Mouse (Mus musculus) intestine, embryonic 16.5 days (tissue): Measurements from ENCODE around the gene Slc25a41. TPM values are rescaled to one million over a fixed set of nuclear protein-coding genes. Genes with fewer than 3 reads are reported as not detected.

ENCODE experiments used
- ATAC-seq: fragments of 200-750 bp; cut with Nextera tagmentation; 2 replicates; pipeline ENCODE4 v1.8.0; 2017; ENCODE audit warnings: moderate TSS enrichment, moderate library complexity
- H3K27ac ChIP-seq: fragments of 300-500 bp; sonication (generic); 2 replicates; pipeline ENCODE4 v1.5.1; 2014; ENCODE audit warnings: mild to moderate bottlenecking, low read length
- H3K27me3 ChIP-seq: fragments of 300-500 bp; sonication (generic); replicated peaks from 2 replicates; pipeline ENCODE4 v1.6.1; 2014; ENCODE audit warnings: low read length, control low read depth, mixed read lengths; ENCODE audit not compliant: control insufficient read depth, insufficient read depth
- H3K36me3 ChIP-seq: fragments of 300-500 bp; sonication (generic); 2 replicates; pipeline ENCODE4 v1.6.1; 2014; ENCODE audit warnings: low read length, control low read depth; ENCODE audit not compliant: control insufficient read depth, insufficient read depth
- H3K4me1 ChIP-seq: fragments of 300-500 bp; sonication (generic); 2 replicates; pipeline ENCODE4 v1.6.1; 2014; ENCODE audit warnings: low read length, control low read depth, mixed read lengths; ENCODE audit not compliant: control insufficient read depth, insufficient read depth
- H3K4me2 ChIP-seq: fragments of 300-500 bp; sonication (generic); 2 replicates; pipeline ENCODE4 v1.6.1; 2014; ENCODE audit warnings: low read depth, low read length, control low read depth
- H3K4me3 ChIP-seq: fragments of 300-500 bp; sonication (generic); 2 replicates; pipeline ENCODE4 v1.5.1; 2014; ENCODE audit warnings: mild to moderate bottlenecking, low read length
- H3K9ac ChIP-seq: fragments of 300-500 bp; sonication (generic); 2 replicates; pipeline ENCODE4 v1.6.1; 2014; ENCODE audit warnings: low read depth, low read length
- H3K9me3 ChIP-seq: fragments of 300-500 bp; sonication (generic); 2 replicates; pipeline ENCODE4 v1.6.1; 2016; ENCODE audit warnings: low read length, control low read depth; ENCODE audit not compliant: control insufficient read depth
- WGBS: fragments of 180-500 bp; shearing (Covaris S2); extraction: QIAGEN DNeasy Blood & Tissue Kit; methylation state at CpG from one replicate; pipeline ENCODE4 v1.1.7; 2014; 5-methylcytosine and 5-hydroxymethylcytosine counted together
- polyA plus RNA-seq: library from polyadenylated mRNA; unstranded; fragments of >200 nt; fragmentation: Nextera tagmentation; extraction: Ambion mirVana; gene quantifications from 2 replicates; pipeline ENCODE4 v1.2.1, GENCODE M21; 2015

The Slc25a41 gene
- polyA plus RNA-seq, 1 experiment from 2014 or later, result not detected

DNA sequence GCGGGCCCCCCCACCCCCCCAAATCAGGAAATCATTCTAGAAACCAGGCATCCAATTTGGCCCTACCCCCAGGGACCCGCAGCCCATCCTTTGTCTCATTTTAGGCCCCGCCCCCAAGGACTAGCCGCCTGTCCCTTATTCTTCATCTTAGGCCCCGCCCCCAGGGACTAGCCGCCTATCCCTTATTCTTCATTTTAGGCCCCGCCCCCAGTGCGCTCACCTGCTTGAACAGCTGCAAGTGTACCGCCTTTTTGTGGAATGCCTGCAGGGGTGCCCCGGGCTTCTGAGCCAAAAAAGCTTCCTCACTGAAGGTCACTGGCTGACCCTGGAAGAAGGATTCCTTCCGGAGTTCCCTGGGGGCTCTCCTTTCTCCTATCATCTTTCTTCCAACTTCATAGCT is 29.2 kb upstream of the Slc25a41 start:
- H3K4me1 ChIP-seq, result 0 out of 2 replicates have a peak, but pooled peaks cover 7% of the 10 kb centered on the region
- H3K4me3 ChIP-seq, result 0 out of 2 replicates have a peak overlapping the region, but pooled peaks have one; percentile 1
- peak; percentile 79 for ATAC-seq
- H3K4me2 ChIP-seq, result peak overlapping the region; percentile 33
- H3K27ac ChIP-seq, result no peak overlapping the region
- no peaks in the 10 kb centered on the region for H3K36me3 ChIP-seq
- no peak overlapping the region for H3K9ac ChIP-seq
- 2% methylated on average over 10 of the region's 11 CpGs for WGBS
- no peaks in the 10 kb centered on the region for H3K27me3 ChIP-seq
- H3K9me3 ChIP-seq, result no peaks in the 10 kb centered on the region

DNA sequence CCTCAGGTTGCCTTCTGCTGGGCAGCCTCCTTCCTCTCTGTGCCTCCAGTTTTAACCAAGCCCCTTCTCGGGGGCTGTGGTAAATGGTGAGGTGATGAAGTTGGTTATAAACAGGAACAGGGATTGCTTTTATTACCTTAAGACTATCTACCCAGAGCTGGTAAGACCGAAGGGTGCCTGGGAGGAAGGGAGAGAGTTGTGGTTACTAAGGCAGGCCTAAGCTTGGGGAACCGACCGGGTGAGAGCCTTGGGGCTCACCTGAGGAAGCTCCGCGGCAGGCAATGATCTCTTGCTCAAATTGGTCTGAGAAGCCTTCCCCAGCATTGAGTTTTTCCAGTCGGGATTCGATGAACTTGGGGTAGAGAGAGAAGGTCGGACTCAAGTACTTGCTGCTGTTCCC is 28.8 kb upstream of the Slc25a41 start:
- WGBS, result 14% methylated on average over 9 of the region's 9 CpGs
- Histone ChIP-seq H3K36me3 (no peaks in the 10 kb centered on the region), H3K27me3 (no peaks in the 10 kb centered on the region), H3K4me1 (0 out of 2 replicates have a peak, but pooled peaks cover 7% of the 10 kb centered on the region), H3K27ac (no peak overlapping the region), H3K4me3 (0 out of 2 replicates have a peak overlapping the region, but pooled peaks have one; percentile 1), H3K9ac (no peak overlapping the region), H3K4me2 (peak overlapping the region; percentile 33), H3K9me3 (no peaks in the 10 kb centered on the region)
- ATAC-seq, result peak; percentile 40

DNA sequence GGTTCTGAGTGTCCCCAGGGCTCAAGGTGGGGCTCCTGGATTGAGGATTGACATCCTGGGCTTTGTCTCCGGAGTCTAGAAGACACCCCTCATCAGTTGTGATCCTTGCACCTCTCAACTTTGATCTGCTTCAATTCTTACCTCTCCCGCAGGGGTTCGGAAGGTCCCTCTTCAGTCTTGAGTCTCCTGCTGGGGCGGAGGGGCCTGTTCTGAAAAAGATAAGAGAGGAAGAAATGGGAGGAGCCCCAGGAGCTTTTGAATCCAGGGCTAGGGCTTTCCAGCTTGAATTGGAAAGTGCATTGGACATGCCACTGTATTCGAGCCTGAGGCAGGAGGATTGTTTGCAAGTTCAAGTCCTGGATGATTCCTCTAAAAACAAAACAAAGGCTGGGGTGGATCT is 25.5 kb upstream of the Slc25a41 start:
- no peaks in the 10 kb centered on the region for H3K9me3 ChIP-seq
- peaks cover 12% of the 10 kb centered on the region for H3K27me3 ChIP-seq
- H3K4me3 ChIP-seq, result no peak overlapping the region
- no peak for ATAC-seq
- WGBS, result 62% methylated on average over 5 of the region's 5 CpGs
- no peak overlapping the region for H3K9ac ChIP-seq
- no peak overlapping the region for H3K27ac ChIP-seq
- H3K4me2 ChIP-seq, result no peak overlapping the region
- H3K4me1 ChIP-seq, result 0 out of 2 replicates have a peak, but pooled peaks cover 11% of the 10 kb centered on the region
- peaks cover 4% of the 10 kb centered on the region; the same call in 1 of the 2 replicates for H3K36me3 ChIP-seq

DNA sequence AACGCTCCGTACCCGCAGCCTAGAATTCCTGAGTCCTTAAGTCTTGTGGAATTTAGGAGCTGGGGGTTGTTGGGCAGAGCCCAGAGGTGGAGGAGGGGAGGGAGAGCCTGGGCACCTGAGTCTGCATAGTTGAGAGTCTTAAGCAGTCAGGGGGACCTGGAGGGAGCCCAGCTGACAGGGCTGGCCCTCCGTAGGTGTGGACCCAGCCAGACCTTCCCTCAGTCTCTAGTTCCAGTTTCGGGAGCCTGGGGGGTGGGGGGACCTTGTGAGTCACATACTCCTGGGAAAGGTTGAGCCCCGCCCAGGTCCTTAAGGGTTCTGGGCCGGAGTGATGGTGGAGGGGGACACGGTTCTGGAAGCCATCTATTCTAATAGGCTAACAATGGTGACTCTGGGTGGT is 21.6 kb upstream of the Slc25a41 start:
- no peak for ATAC-seq
- H3K27ac ChIP-seq, result peak overlapping the region; percentile 92; the same call in 1 of the 2 replicates

DNA sequence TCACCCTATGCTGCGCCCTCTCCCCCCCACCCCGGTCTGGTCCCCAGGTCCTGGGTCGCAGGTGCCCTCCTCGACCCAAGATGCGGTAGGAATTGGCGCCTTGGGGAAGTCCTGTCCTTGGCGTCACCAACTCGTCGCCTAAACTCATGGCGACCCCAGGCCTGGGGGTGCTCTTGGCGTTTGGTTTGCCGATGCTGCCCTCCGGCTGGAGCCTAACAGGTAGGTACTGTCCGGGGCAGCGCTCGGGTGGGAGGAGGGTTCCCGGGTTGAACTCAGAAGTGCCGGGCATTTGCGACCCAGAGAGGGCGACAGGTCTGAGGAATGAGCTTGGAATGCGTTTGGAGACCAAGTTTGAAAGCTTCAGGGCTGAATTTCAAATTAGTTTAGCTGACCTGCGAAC is 21.1 kb upstream of the Slc25a41 start:
- peak overlapping the region; percentile 94; the same call in 1 of the 2 replicates for H3K4me2 ChIP-seq
- no peaks in the 10 kb centered on the region for H3K9me3 ChIP-seq
- peaks cover 23% of the 10 kb centered on the region for H3K4me1 ChIP-seq
- peak overlapping the region; percentile 92 for H3K27ac ChIP-seq
- peaks cover 19% of the 10 kb centered on the region for H3K27me3 ChIP-seq
- peaks cover 4% of the 10 kb centered on the region; the same call in 1 of the 2 replicates for H3K36me3 ChIP-seq
- H3K4me3 ChIP-seq, result peak overlapping the region; percentile 60
- peak overlapping the region; percentile 71 for H3K9ac ChIP-seq
- 2% methylated on average over 22 of the region's 22 CpGs for WGBS
- no peak for ATAC-seq

More for the DNA sequence above, 21.6 kb upstream of the Slc25a41 start:
- 8% methylated on average over 8 of the region's 8 CpGs for WGBS
- Histone ChIP-seq H3K4me2 (peak overlapping the region; percentile 94), H3K9me3 (no peaks in the 10 kb centered on the region), H3K36me3 (peaks cover 4% of the 10 kb centered on the region; the same call in 1 of the 2 replicates), H3K9ac (peak overlapping the region; percentile 71), H3K4me1 (peaks cover 23% of the 10 kb centered on the region), H3K27me3 (peaks cover 19% of the 10 kb centered on the region), H3K4me3 (peak overlapping the region; percentile 60)

DNA sequence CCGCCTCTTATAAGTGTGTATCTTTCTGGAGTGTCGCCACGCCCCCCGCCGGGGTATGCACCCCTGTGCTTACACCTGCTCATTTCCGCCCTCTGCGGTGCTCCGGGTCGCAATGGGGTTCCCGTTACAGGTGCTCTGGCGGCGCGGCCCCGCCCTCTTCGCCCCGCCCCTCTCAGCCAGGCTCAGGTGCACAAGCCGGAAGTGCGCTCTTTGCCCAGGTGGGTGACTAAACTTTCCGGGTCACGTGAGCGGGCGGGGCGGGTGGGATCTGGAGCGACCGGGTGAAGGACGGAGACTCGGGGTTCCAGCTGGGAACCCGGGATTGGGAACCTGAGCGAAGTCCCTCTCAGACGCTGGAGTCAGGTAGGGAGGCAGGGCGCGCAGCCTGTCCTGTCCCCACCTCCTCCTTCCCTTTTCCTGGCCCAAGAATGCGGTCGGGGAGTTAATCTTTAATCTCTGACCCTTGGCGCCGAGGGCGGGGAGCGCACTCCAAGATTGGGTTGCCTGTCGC is 20.6 kb upstream of the Slc25a41 start:
- Histone ChIP-seq H3K27ac (peak overlapping the region; percentile 92), H3K4me2 (peak overlapping the region; percentile 94), H3K27me3 (peaks cover 19% of the 10 kb centered on the region), H3K36me3 (peaks cover 4% of the 10 kb centered on the region; the same call in 1 of the 2 replicates), H3K9me3 (no peaks in the 10 kb centered on the region), H3K4me1 (peaks cover 23% of the 10 kb centered on the region), H3K4me3 (peak overlapping the region; percentile 60), H3K9ac (peak overlapping the region; percentile 71)
- 2% methylated on average over 36 of the region's 39 CpGs for WGBS
- ATAC-seq, result peak; percentile 82

DNA sequence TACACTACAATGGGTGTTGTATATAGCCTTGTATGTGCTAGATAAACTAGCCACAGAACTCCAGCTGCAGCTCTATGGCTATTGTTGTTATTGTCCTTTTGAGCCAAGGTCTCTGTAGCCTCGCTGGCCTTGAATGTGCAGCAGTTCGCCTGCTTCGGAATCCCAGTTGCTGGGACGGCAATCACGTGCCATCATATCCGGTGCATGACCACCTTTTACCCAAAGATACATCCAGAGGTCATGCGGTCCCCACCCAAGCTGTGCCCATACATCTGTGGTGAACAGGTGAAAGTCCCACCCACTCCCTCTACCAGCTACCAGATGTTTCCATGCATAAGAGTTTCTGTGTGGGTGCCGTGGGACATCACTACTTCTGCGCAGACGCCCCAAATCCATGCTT is 19.6 kb upstream of the Slc25a41 start:
- Histone ChIP-seq H3K27ac (peak overlapping the region; percentile 92), H3K9me3 (no peaks in the 10 kb centered on the region), H3K36me3 (peaks cover 4% of the 10 kb centered on the region; the same call in 1 of the 2 replicates), H3K9ac (0 out of 2 replicates have a peak overlapping the region, but pooled peaks have one; percentile 59), H3K27me3 (peaks cover 19% of the 10 kb centered on the region), H3K4me2 (peak overlapping the region; percentile 94), H3K4me1 (peaks cover 23% of the 10 kb centered on the region), H3K4me3 (peak overlapping the region; percentile 81)
- ATAC-seq, result no peak
- WGBS, result 38% methylated on average over 10 of the region's 10 CpGs

DNA sequence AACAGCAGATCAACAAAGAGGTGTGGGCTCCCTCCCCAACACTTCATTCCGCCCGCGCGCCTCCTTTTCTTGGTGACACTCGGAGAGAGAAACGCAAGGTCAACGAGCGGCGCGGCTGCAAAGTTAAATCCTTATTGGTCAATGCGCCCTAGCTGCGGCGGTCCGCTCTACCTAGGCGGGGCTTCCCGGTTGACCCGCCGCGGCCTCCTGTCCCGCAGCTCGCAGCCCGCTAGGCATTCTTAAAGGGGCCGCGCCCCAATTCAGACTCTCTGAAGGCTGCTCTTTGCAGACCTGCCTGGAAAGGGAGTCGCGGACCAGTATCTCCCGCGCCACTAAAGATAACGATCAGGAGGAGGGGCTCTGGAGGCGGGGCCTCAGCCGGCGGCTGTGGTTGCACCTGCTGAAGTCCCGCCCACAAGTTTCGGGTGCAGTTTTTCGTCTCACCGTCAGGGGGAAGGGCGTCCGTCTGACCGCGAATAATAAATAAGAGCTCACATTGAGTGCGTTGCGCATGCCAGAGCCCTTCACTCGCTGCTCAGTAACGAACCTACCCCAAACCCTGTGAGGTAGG is 18.9 kb upstream of the Slc25a41 start:
- Histone ChIP-seq H3K4me1 (peaks cover 23% of the 10 kb centered on the region), H3K4me2 (peak overlapping the region; percentile 94), H3K27ac (peak overlapping the region; percentile 92), H3K4me3 (peak overlapping the region; percentile 81), H3K9ac (peak overlapping the region; percentile 90), H3K9me3 (no peaks in the 10 kb centered on the region), H3K36me3 (peaks cover 4% of the 10 kb centered on the region; the same call in 1 of the 2 replicates), H3K27me3 (peaks cover 19% of the 10 kb centered on the region)
- ATAC-seq, result peak; percentile 85
- 0% methylated on average over 44 of the region's 44 CpGs for WGBS

DNA sequence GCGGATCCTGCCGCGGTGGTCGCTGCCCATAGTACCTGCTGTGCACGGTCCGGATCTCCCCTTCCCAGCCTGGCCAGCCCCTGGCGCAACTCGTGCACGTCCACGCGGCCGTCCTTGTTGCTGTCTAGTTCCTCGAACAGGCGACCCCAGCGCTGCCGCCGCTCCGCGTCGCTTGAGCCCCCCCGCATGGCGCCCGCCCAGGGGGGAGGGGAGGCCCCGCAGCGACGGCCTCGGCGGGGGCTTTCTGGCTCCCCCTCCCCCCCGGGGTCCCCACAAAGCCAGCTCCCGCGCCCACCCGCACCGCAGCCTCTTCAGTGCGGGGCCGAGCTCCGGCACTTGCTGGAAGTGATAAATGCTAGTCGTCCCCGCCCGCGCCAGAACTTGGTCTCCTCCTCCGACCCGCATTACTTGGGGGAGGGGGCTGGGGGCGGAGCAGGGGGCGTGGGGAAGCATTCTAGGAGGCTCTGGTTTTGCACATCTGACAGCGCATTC is 18.1 kb upstream of the Slc25a41 start, which contains the start of gene Slc25a23:
TSS of gene Slc25a23 (minus strand) at position 378 of the 492 bp plus-strand sequence.
- H3K27ac ChIP-seq, result peak within 1 kb of the TSS; percentile 92
- H3K36me3 ChIP-seq, result peaks cover 1% of the 10 kb centered on the region; the same call in 1 of the 2 replicates
- peaks cover 19% of the 10 kb centered on the region for H3K27me3 ChIP-seq
- peaks cover 19% of the 10 kb centered on the region for H3K4me1 ChIP-seq
- H3K4me3 ChIP-seq, result peak within 1 kb of the TSS; percentile 81
- H3K9me3 ChIP-seq, result no peaks in the 10 kb centered on the region
- 1% methylated on average over 33 of the region's 45 CpGs for WGBS
- peak within 1 kb of the TSS; percentile 94 for H3K4me2 ChIP-seq
- peak within 1 kb of the TSS; percentile 90 for H3K9ac ChIP-seq
- peak; percentile 31 for ATAC-seq
